Mouse (Mus musculus) lung, adult 2 months (tissue): ENCODE measurements around the gene Samd14.

Experiments used
- CTCF ChIP-seq: fragments of 200-500 bp; IDR thresholded peaks from 2 replicates; pipeline ENCODE4 v1.5.1; 2011; ENCODE audit warnings: mild to moderate bottlenecking, low read length, control low read depth; ENCODE audit not compliant: insufficient read depth
- POLR2A ChIP-seq: fragments of 200-500 bp; IDR thresholded peaks from 2 replicates; pipeline ENCODE4 v1.6.1; 2011; ENCODE audit warnings: low read depth, mild to moderate bottlenecking, control low read depth, low read length, borderline replicate concordance; ENCODE audit errors: extremely low read depth

- TF ChIP-seq CTCF (no peak), POLR2A (no peak)
Measured at GRCm38 (mm10) chr11:94994208-94994814, 15.4 kb upstream of the Samd14 start.
